Mouse (Mus musculus): ENCODE data around the gene Lrmda.

DNA sequence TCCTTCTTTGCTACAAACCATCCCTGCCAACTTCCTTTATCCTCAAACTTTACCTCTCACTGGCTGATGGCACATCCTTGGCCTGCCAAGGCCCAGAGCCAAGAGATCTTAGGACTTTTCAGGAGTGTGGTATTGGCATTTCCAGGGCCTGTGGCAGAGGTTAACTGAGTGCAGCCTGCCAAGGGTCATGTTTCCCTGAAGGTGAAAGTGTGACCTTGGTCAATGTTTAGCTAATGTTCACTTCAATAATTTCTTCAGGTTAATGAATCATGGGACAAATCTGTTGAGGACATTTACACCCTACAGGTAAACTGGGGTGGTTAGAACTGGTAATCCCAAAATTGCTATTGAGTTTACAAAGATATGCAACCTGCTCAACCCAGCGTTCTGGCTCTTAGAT, 614.1 kb downstream of the Lrmda start:
- TF ChIP-seq POLR2A (IDR thresholded peaks at IDR 0.05; ENCODE audit: low read depth, low read length) = no peak
- TF ChIP-seq CTCF (IDR thresholded peaks at IDR 0.05; ENCODE audit: borderline replicate concordance, insufficient read depth, low read length) = no peak
